Mouse (Mus musculus) fat pad, adult 2 months (tissue): ENCODE data around the gene Wwox.

Source experiments
- DNase-seq: peaks from one replicate; pipeline ENCODE4 v3.0.0-alpha.2; 2011; ENCODE audit warnings: low read depth, low spot score; ENCODE audit errors: extremely low read depth

Wwox gene

DNA sequence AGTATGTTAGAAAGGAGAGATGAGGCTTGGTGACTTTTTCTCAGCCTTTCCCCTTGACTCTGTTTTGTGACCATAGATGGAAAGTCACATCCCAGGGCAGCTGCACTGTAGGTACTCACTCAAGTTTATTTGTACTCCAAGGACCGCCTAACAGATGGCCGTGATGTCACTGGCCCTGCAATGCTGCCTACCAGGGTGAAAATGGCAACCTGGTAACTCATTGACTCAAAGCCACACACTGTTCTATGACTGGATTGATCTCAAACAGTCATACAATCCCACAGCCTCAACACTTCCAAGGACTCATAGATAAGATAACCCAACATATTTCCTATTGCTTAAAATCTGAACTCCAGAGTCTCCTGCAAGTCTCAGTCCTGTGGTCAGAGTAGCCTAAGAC lies 754.3 kb downstream of the Wwox start:
- DNase-seq = no peak

DNA sequence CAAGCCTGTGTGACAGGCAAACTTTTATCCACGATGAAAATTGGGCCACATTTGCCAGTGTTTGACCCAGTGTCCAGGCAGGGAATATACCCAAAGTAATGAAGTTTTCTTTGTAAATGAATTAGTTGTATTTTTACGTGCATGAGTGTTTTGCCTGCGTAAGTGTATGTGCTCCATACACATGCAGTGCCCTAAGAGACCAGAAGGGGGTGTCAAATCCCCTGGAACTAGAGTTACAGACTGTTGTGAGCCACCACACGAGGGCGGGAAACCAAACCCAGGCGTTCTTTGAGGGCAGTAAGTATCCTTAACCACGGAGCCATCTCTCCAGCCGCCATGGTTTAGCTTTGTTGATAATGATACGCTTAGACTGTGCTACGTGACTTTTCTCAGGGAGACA lies 755.9 kb downstream of the Wwox start:
- DNase-seq = no peak

DNA sequence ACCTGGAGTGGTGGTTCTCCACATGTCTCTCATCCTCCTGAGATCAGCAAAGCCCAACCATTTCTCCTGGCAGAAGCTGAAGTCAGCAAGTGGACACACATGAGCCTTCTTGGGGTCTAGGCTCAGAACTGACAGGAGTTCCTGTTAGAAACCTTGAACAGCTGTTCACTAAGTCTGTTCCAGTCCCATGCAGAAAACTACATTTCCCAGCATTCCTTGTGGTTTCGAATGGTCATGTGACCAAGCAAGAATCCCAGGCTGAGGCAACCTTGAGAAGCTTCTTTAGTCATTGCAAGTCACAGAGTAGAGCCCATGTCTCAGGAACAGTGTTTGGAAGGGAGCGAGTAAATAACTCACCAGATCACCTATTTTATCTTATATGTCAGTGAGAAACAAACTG lies 757.4 kb downstream of the Wwox start:
- DNase-seq = no peak

DNA sequence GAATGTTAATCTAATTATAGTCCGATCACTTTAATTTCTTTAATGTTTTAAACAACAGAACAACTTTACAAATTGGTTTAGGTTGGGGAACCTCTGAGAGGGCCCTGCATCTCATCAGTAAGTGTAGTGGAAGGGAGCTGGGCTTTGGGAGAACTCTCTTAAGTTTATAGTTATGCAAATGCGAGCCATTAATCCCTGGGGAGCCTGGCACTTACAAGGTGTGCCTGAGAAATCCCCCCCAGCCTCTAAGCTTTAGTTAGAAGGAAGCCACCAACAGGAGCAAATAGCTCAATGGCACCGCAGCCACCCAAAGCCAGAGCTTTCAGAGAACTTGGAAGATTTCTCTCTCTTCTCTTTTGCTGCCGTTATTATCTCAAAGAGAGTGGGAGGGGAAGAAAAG lies 759.7 kb downstream of the Wwox start:
- no peak for DNase-seq

DNA sequence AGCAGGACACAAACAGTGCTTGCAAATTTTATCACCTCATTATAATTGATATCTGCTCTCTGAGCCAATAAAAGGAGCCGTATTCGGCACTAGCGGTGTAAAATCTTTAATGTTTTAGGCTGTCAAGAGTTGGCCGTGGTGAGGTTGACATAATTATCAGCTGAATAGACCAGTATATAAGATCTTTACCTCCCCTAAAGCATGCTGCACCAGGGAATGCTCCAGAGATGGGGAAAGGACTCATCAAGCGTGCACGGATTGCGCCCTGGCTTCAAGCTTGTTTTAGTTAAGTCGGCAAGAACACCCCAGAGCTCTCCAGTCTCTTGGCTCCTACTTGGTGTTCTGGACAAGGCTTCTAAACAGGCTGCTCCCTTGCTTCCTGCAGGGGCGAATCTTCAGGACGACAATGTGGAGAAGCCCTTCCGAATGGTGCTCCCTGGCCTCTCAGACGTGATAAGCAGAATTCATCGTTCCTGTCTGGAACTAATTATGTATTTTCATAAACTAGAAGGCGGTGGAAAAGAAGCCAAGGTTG lies 760.2 kb downstream of the Wwox start:
- no peak for DNase-seq

DNA sequence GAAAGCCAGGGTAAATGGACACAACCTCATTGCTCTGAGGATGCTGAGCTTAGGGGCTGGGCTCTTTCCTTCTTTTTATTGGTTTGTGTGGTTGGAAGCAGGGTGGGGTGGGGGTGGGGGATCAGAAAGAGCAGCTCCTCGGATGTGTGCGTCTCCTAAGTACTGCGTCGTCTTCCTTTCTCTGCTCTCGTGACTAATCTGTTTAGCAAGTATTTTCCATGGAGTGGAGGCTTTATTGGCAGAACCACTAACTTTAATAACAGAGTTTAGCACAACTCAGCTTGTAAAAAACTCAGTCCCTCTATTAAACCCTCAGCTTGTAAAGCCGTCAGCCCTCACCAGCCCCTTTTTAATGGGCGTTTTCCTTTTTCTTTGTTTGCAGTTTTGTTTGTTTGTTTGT lies 762.3 kb downstream of the Wwox start:
- no peak for DNase-seq

DNA sequence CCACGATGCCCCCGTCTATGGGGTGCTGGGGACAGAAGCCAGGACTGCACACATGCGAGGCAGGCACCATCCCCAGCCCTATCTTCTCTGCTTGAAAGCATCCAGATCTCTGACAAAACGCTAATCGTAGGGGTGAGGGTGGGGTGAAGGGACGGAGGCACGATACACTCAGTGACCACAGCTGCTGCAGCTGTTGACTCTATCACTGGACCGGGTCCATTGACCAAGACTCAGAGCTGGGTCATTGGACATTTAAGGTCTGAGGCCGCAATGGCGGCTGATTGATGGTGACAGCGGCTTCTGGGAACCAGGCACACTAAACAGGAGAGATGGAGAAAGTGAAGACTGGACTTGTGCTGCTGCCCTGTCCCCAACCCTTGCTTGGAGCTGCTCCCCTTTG lies 768.0 kb downstream of the Wwox start:
- no peak for DNase-seq

DNA sequence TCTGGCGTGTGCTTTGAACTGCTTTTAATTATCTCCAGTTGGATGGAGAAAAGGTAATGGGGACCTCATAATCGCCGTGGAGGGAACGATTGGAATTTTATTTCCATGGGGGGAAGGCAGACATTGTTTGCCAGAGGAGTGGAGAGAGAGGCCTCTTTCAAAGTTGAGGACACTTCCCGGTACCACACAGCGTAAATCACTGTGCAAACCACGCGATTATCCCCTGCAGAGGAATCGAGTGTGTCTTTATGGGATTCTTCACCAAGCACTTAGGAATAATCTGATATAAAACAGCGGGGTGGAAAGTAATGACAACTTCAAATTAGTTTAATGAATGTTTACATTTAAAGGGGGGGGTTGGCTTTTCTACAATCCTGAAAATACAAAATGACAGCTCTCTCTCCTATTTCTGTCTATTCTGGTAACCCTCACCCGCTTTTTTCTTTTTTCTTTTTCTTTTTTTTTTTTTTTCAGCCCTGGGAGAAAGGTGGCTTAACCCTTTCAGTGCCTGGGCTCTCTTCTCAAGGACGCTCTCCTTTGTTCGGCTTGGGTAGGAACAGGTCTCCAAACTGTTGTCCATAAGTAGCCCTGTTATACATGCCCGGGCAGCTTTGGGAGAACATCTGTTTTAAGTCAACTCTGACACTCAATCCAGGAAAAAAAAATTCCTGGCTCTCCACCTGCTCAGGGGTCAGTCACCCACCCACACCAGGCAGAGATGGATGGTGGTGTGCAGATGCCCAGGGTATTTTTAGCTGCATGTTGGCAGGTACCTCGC lies 769.1 kb downstream of the Wwox start:
- no peak for DNase-seq

DNA sequence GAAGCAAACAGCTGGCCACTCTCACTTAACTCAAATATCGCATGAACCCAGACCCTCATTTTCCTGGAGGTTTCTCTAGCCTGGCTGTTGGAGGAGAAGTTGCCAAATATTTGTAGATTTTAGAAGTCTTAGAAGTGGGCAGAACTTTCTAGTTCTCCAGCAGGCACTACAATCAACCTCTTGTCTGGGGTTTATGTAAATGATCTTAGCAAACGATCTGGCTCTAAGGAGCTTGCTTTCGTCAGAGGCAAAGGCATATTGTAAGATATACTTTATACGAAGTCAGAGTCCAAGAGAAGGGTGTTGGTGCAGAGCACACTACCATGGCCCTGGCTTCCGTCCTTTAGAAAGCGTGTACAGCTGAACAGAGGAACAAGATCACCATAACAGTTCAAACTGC lies 770.6 kb downstream of the Wwox start:
- DNase-seq = no peak

DNA sequence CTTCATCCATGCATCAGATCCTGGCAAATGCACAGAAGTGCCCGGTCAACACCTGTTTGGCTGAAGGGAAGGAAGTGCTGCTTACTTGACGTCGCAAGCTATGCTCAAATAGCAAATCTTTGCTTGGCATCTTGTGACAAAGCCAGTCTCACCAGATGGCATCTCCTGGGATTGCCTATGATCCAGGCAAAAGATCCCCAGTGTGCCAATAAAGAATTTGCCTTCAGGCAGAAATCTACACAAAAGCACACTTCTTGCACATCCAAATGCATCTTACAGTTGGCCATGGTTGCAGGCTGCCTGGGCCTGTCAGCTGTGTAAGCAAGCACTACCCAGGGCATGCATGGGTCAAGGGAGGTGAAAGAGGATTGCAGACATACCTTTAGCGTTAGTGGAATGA lies 773.7 kb downstream of the Wwox start:
- peak; percentile 74 for DNase-seq

DNA sequence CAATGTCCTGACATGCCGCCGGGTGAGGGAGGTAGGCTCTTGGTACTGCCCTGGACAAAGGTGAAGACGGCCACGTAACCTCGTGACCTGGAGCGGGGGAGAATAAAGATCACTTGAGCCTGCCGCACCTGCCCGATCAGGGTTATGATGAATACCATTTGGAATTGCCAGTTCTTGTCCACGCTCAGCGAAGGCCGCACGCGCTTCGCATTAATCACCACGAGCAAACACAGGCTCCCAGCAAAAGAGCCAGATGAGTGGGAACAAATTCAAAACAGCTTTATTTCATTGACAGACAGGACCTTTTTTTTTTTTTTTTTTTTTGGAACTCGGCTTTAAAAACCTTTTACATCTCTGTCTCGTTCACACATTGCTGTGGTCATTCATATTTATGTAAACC lies 775.4 kb downstream of the Wwox start:
- no peak for DNase-seq

DNA sequence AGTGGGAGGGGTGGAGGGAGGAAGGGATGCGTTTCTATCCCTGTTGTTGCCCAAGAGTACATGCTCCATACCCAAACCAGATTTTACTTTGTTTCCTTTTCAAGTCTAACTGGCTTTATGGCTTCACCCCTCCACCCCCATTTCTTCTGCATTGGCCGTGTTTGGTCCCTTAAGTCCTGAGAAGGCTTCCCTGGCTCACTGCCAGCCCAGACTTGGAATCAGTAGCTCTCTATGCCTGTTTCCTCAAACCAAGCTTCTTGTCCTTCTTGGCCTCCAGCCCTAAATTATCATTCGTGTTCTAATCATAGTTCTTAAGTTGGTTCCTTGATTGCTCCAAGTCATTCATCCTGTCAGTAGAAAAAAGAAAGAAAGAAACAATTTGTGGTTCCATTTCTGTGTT lies 777.3 kb downstream of the Wwox start:
- DNase-seq = no peak

DNA sequence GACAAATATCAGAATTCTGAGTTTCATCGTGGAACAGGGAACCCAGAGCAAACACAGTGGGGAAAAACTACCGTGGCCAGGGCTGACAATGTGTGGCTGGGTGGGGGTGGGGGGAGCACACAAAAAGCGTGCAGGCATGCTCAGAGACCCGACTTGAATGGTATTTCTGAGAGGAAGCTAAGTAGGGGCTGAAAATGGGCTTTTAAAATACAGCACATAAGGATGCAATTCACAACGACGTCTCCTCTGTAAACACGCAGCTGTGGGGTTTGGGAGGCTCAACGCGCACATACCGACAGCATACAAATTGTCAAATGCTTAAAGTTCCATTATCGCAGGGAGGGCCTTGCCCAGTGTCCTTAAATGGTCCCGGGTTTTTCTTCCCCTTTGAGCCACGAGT lies 783.1 kb downstream of the Wwox start:
- no peak for DNase-seq

DNA sequence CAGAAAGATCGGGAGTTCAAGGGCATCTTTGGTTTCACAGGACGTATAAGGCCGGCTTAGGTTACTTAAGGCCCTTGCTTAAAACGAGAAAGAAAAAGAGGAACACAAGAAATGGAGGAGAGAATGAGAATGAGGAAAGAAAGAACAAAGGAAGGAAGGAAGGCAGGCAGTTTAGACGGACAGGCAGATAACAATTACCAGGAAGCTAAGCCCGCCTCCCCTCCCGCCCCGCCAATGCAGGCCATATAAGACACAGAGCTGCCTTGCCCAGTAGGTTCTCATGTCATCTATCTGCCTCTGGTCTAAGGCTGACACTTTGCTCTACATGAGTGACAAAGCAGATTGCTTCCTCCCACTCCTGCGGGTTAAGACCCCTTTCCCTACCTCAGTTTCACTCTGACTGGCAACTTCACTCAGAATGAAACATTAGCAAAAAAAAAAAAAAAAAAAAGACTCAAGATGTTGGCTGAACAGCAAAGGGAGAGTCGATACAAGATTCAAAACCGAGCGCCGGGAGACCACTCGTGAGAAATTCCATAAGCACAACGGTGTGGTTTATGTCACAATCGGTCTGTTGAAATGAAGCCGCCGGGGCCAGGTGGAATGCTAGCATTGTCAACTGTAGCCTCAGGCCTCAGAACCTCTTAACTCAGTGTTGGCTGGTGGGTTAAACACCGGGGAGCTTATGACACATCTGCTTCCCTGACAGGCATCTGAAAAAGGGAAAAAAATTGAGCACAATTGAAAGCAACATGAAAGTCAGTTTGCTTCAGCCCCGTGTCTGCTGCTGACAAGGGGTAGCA lies 787.5 kb downstream of the Wwox start:
- DNase-seq = no peak

DNA sequence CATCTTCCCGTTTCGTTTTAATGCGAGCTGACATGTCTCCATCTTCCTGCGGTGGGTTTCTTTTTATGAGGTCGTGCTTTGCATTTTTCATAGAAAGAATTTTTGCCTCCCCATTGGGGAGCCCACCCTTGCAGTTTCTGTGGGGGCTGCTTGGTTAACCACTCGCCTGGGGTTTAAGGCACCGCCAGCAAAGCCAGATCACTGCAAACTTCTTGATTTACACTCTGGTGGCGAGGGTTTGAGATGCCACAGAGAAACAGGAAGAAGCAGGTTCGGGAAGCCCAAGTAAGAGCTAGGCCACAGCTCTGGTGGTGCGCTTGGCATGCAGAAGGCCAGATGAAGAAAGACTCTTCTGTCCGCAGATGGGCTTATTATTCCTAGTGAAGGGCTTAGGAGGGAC lies 789.4 kb downstream of the Wwox start:
- no peak for DNase-seq

DNA sequence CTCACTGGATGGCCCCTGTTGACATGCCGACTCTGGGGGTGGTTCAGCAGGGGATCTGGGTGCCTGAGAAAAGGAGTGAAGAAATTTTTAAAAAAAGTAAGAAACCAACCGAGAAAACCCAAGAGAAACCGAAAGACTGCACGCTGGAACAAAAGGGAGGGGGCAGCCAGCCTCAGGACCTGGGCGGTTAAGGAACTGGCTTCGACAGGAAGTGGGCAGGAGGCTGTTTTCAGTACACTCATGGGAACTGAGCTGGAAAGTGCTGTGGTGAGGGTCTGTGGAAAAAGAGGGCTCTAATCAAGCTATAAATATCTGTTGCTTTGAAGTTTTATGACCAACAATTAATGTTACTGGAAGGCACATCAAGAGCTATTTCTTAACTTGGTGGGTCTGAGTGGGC lies 794.6 kb downstream of the Wwox start:
- DNase-seq = no peak

DNA sequence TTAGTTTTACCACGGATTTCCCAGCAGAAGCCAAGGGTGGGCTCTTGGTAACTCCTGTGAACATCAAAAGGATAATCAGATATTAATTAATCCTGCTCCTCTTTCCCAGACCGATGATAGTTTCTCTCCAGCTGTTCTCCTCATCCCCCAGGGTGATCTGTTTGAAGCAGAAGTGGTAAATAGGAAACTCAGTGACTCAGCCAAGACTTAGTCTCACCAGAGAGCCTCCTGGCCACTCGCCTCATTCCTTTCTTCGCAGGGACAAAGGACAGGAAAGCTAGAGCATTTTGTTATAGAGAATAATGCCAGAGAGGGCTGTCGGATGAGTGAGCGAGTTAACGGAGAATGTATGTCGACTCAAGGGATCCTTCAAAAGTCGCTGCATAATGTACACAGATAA lies 798.1 kb downstream of the Wwox start:
- DNase-seq = no peak

DNA sequence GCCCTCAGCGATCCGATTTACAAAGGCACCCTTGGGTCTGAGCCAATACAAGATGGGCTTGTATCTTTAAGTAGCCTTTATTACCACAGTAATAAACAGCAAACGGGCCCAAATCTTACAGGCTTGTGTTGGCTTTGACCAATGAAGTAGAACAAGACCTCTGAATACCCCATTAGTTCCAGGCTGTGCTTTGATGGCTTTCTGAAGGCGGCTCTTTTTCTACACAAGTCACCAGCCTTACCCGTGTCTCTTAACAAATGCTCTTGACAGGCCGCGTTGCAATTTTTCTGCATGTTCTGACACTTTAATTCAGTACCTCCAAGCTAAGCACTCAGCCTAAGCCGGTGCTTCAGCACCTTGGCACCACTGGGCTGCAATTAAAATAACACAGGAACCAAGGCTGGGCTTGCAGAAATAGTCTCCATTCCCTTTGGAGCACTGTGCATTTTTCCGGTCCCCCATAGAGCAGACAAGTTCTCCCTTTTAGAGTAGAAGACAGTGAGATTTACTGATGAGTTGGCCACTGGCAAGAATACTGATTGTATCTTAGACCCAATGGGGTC lies 804.1 kb downstream of the Wwox start:
- no peak for DNase-seq

DNA sequence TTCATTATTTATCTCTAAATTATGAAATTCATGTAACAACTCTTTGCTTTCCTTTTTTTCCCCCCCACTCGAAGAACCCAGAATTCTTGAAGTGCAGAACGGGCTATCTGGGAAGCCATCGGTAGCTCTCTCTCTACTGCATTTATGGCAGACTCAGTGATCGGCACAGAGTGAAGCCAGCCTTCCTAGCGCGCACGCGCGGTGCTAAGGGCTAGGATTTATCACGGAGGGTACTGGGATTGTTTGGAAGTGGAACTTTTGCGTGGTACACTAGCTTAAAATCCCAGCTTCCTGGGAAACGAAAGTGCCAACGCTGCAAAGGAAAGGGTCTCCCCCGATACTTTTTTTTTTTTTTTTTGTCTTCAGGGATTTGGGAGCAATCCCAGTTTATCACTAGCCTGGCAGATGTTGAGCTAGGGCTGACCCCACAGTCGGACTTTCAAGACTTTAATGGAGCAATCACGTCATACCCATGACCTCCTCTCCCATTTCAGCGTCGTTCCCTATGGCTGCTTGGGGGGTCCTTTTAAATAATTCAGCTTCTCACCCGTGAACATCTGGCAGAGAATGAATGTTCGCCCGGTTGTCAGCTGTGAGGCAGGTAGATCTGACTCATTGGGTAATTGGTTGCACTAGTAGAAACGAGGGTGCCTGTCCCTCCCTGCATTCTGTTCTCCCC lies 810.4 kb downstream of the Wwox start:
- no peak for DNase-seq

DNA sequence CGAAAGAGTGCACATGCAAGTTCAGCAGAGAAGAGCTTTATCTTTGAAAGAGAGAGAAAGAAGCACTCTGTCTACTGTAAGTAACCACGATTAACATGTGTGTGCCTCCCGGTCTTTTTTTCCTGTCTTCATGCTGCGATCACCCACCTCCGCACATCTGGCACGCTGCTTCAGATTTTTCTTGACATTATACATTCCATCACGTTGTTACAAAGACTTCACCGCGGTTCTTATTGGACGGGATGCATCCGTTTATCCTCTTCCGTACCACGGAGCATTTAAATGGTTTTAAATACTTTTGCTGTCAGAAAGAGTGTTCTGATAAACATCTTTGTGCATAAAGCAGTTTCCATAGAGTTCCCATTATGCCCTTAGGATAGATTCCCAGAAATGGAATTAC lies 816.1 kb downstream of the Wwox start:
- no peak for DNase-seq

DNA sequence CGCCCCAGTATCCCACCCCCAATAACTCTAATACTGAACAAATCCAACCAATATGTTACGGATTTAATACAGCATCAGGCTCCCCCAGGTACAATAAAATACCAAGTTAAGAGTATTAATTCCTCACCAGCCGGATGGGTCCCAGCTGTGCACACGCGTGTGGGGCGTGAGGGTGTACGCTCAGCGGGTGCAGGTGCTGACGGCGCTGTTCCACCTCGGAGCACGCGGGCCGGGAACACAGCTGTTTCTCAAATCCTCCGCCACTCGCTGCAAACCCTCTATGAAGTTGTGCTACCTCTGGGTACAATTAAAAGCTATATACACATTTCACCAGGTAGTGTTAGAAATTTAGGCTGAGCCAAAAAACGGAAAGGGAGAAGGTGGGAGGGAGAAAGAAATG lies 818.0 kb downstream of the Wwox start:
- DNase-seq = no peak
